Mouse (Mus musculus) testis, adult 2 months (tissue): ENCODE measurements around the gene Plxna4. TPM values are rescaled to one million over a fixed set of nuclear protein-coding genes. Genes with fewer than 3 reads are reported as not detected.

Experiments
- H3K27ac ChIP-seq: fragments of 200-500 bp; 2 replicates; pipeline ENCODE4 v1.5.1; 2012; ENCODE audit warnings: low read depth, low read length; ENCODE audit not compliant: control insufficient read depth, insufficient read depth
- H3K27me3 ChIP-seq: fragments of 200-500 bp; 2 replicates; pipeline ENCODE4 v1.6.1; 2012; ENCODE audit warnings: mild to moderate bottlenecking, low read length, moderate library complexity; ENCODE audit not compliant: control insufficient read depth, insufficient read depth
- H3K36me3 ChIP-seq: fragments of 200-500 bp; 2 replicates; pipeline ENCODE4 v1.6.1; 2012; ENCODE audit warnings: mild to moderate bottlenecking, low read length; ENCODE audit not compliant: control insufficient read depth, insufficient read depth
- H3K4me1 ChIP-seq: fragments of 200-500 bp; 2 replicates; pipeline ENCODE4 v1.6.1; 2012; ENCODE audit warnings: low read length; ENCODE audit not compliant: control insufficient read depth, insufficient read depth
- H3K4me3 ChIP-seq: fragments of 200-500 bp; 2 replicates; pipeline ENCODE4 v1.5.1; 2012; ENCODE audit warnings: low read depth, mild to moderate bottlenecking, low read length, moderate library complexity, mixed read lengths; ENCODE audit not compliant: control insufficient read depth
- CTCF ChIP-seq: fragments of 200-500 bp; IDR thresholded peaks from 2 replicates; pipeline ENCODE4 v1.5.1; 2012; ENCODE audit warnings: low read depth, mild to moderate bottlenecking, inconsistent platforms, low read length, moderate library complexity; ENCODE audit not compliant: control insufficient read depth, insufficient read depth, insufficient replicate concordance
- POLR2A ChIP-seq: fragments of 200-500 bp; IDR thresholded peaks from 2 replicates; pipeline ENCODE4 v1.6.1; 2012; ENCODE audit warnings: low read depth, mild to moderate bottlenecking, inconsistent platforms, low read length, moderate library complexity; ENCODE audit not compliant: control insufficient read depth
- polyA plus RNA-seq: library from polyadenylated mRNA; depleted of rRNA; stranded (reverse); fragments of >200 nt; gene quantifications from 2 replicates; pipeline ENCODE4 v1.2.3, GENCODE M21; 2012

Gene Plxna4
- polyA plus RNA-seq, 1 experiment = 0.62 TPM

DNA sequence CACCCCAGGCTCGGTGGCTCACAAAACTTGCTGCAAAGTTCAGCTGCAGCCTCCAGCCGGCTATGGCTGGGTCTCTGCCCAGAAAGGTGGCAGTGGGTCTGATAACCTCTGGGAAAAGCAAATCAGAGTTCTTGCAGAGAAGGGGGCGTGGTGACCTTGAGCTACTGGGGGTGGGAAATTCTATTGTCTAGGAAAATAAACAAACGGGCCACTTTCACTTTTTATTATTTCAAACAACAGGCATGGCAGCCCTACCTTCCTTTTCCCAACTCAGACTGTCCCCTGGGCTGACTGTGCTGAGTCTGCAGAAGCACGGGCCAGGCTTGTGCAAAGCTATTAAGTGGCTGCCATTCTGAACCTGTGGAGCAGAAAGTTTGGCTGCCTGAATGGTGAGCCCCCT, 94.4 kb downstream of the Plxna4 start:
- Histone ChIP-seq H3K36me3 (no peaks in the 10 kb centered on the region), H3K27ac (no peak overlapping the region), H3K4me1 (no peaks in the 10 kb centered on the region)

DNA sequence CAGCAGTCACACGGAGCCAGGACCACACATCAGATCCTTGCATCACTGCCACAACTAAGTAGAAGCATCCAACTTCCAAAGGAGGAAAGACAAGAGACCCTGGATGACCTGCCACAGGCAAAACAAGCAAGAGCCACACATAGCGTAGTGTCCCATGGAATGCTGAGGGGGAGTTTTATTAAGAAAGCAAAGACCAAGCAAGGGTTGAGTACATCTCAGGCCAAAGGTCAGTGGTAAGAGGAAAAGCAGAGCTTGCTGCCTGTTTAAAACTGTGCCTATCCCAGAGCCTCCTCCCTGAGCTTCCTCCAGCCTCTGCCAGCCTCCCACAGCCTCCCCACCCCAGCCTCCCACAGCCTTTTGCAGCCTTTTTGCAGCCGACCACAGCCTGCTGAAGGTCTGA, 100.9 kb downstream of the Plxna4 start:
- Histone ChIP-seq H3K4me3 (no peak overlapping the region), H3K27me3 (no peaks in the 10 kb centered on the region), H3K27ac (no peak overlapping the region), H3K4me1 (no peaks in the 10 kb centered on the region), H3K36me3 (no peaks in the 10 kb centered on the region)
- TF ChIP-seq CTCF (no peak), POLR2A (no peak)

More for the DNA sequence above, 94.4 kb downstream of the Plxna4 start:
- H3K27me3 ChIP-seq = no peaks in the 10 kb centered on the region
- TF ChIP-seq POLR2A (no peak), CTCF (no peak)
- no peak overlapping the region for H3K4me3 ChIP-seq

DNA sequence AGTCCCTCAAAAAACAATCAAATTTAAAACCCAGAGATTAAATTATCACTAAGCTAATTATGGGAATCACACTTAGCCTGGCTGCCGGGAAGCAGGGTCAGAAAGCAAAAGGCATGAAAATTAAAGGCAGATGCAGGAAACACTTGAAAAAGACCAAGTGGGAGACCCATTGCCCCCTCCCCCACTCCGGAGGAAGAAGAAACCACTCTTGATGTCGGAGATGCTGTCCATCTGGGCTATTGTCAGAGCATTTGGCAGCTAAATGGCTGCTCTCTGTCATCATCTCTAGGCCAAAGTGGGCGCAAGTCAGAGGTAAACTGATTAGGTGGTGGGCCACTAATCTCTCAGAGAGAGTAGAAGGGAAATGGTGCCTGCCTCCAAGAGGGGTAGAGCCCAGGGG, 105.5 kb downstream of the Plxna4 start:
- no peaks in the 10 kb centered on the region for H3K36me3 ChIP-seq
- H3K4me1 ChIP-seq = no peaks in the 10 kb centered on the region
- H3K27me3 ChIP-seq = no peaks in the 10 kb centered on the region
- TF ChIP-seq CTCF (no peak), POLR2A (no peak)
- H3K27ac ChIP-seq = no peak overlapping the region
- H3K4me3 ChIP-seq = no peak overlapping the region

DNA sequence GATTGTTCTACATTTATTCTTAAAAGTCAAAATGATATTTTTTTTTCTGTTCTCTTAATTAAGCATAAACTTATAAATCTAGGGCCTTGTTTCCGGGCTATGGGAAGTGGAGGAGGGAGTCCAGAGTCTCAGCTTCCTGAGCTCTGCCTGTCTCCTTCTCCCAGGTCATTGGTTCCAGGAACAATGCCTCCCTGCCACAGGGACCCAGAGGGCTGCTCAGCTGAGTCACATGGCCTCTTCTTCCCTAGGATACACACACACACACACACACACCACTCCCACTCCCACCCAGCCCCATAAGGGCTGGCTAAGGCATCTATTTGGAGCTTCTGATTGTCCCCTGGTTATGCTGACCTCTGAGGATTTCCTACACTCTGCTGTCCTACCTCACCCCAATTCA, 107.3 kb downstream of the Plxna4 start:
- TF ChIP-seq POLR2A (no peak), CTCF (no peak)
- no peaks in the 10 kb centered on the region for H3K27me3 ChIP-seq
- H3K27ac ChIP-seq = no peak overlapping the region
- no peaks in the 10 kb centered on the region for H3K4me1 ChIP-seq
- no peaks in the 10 kb centered on the region for H3K36me3 ChIP-seq
- no peak overlapping the region for H3K4me3 ChIP-seq

DNA sequence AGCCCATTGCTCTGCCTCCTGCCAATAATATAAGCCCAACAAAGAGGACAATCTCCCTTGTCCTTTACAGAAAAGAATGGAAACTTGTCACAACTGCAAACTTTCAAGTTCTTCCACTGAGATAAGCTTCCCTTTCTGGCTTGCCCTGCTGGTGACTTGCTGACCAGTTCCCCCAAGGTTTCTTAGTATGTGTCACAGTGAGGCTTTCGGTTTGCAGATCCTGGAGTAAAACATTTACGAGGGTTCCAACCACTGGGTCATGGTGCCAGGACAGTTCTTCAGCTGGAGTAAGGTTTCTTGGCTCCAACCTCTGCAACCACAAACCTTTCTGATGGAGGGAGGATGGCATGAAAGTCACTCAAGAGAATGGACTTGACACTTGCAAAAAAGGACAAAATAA, 108.2 kb downstream of the Plxna4 start:
- Histone ChIP-seq H3K4me1 (no peaks in the 10 kb centered on the region), H3K36me3 (no peaks in the 10 kb centered on the region), H3K4me3 (no peak overlapping the region), H3K27me3 (no peaks in the 10 kb centered on the region), H3K27ac (no peak overlapping the region)
- no peak for TF ChIP-seq CTCF
- no peak for TF ChIP-seq POLR2A

DNA sequence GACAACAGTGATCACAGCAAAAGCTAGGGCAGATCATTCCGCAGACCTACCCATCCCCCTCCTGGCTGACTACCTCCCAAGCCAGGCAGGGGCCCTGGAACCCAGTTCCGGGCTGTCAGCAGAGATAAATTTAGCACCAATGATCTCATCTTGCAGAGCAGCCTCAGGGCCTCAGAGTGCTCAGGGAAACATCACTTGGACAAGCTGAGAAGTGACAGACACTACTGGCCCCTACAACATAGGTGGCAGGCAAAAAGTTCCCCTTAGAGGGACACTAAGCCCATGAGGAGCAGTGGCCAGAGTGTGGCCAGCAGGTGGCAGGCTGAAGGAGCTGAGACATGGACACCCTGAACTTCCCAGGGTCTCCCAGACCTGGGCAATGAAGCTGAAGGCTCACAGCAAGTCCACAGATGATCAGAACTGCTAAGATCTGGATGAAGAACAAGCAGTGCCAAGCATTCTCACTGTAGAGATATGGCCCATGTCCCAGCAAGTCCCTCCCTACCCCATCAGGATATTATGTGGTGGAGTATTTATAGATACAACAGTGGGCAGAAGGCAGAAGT, 108.7 kb downstream of the Plxna4 start:
- H3K27me3 ChIP-seq = no peaks in the 10 kb centered on the region
- no peak overlapping the region for H3K27ac ChIP-seq
- no peaks in the 10 kb centered on the region for H3K36me3 ChIP-seq
- no peak overlapping the region for H3K4me3 ChIP-seq
- H3K4me1 ChIP-seq = no peaks in the 10 kb centered on the region
- TF ChIP-seq POLR2A (no peak), CTCF (peak; percentile 40; the same call in 1 of the 2 replicates)

DNA sequence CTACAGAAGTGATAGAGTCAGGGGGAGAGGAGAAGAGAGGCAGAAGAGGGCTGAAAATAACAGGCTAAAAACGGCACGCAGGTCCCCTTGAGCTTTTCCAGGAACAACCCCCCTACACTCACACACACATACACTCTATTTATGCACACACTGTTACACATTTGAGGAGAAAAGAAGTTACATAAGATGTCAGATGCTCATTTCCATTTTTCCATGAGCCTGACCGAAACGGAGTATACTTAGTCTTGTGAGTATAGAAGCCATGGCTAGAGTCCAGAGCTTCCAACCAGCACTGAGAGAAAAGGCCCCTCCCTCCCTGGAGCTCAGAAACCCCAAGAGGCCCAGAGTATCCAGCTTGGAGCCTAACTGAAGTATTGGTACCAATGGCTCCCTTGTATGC, 112.0 kb downstream of the Plxna4 start:
- H3K4me1 ChIP-seq = no peaks in the 10 kb centered on the region
- no peak for TF ChIP-seq CTCF
- no peak for TF ChIP-seq POLR2A
- no peak overlapping the region for H3K4me3 ChIP-seq
- H3K27ac ChIP-seq = no peak overlapping the region
- H3K36me3 ChIP-seq = no peaks in the 10 kb centered on the region
- H3K27me3 ChIP-seq = no peaks in the 10 kb centered on the region

DNA sequence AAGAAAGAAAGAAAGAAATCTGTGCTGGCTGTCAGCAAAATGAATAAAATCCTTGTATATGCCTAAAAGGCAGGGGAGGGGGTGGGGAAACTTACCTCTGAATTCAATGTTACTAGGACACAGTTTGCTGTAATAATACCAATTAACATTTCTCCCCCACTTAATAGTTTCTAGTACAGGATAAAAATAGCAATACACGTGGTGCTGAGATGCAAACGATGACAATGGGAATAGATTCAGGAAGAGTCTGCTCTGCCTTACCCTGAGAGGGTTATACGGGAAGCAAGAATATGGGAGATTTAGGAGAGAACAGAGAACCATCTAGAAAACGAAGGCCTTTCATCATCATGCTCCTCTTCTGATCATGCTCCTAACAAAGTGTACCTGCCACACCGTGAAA, 115.9 kb downstream of the Plxna4 start:
- no peak for TF ChIP-seq POLR2A
- no peak for TF ChIP-seq CTCF

More for the DNA sequence above, 115.9 kb downstream of the Plxna4 start:
- H3K27me3 ChIP-seq = no peaks in the 10 kb centered on the region
- no peak overlapping the region for H3K27ac ChIP-seq
- no peak overlapping the region for H3K4me3 ChIP-seq
- H3K36me3 ChIP-seq = no peaks in the 10 kb centered on the region
- no peaks in the 10 kb centered on the region for H3K4me1 ChIP-seq
